Mouse (Mus musculus): ENCODE data around the gene Olfr1099.

The Olfr1099 gene

GRCm38 (mm10) chr2:86960593-86960992, at the start of gene Olfr1099:
Gene Olfr1099 (minus strand): TSS chr2:86960693.
- TF ChIP-seq GATA4 (IDR thresholded peaks at IDR 0.05; ENCODE audit: insufficient replicate concordance, low read length): no peak

GRCm38 (mm10) chr2:86998098-86998497, 37.6 kb upstream of the Olfr1099 start, which contains the start of gene Olfr1102:
Gene Olfr1102 (plus strand): TSS chr2:86998398.
- TF ChIP-seq GATA4 (IDR thresholded peaks at IDR 0.05; ENCODE audit: insufficient replicate concordance, low read length): no peak

GRCm38 (mm10) chr2:86991121-86991520, 30.6 kb upstream of the Olfr1099 start, which contains the start of gene Olfr1101:
Gene Olfr1101 (minus strand): TSS chr2:86991221.
- TF ChIP-seq GATA4 (IDR thresholded peaks at IDR 0.05; ENCODE audit: insufficient replicate concordance, low read length): no peak

- TF ChIP-seq GATA4 (IDR thresholded peaks at IDR 0.05; ENCODE audit: insufficient replicate concordance, low read length): no peak
Measured at GRCm38 (mm10) chr2:86979854-86980253, 19.4 kb upstream of the Olfr1099 start, which contains the start of gene Olfr1100. Gene Olfr1100 (minus strand): TSS chr2:86979954.

- TF ChIP-seq GATA4 (IDR thresholded peaks at IDR 0.05; ENCODE audit: insufficient replicate concordance, low read length): no peak
Measured at GRCm38 (mm10) chr2:86926557-86926956, 33.9 kb downstream of the Olfr1099 start.

- TF ChIP-seq GATA4 (IDR thresholded peaks at IDR 0.05; ENCODE audit: insufficient replicate concordance, low read length): no peak
Measured at GRCm38 (mm10) chr2:86924445-86924844, 36.0 kb downstream of the Olfr1099 start, which contains the start of gene Olfr1098. Gene Olfr1098 (minus strand): TSS chr2:86924545.

- no peak for TF ChIP-seq GATA4 (IDR thresholded peaks at IDR 0.05; ENCODE audit: insufficient replicate concordance, low read length)
Measured at GRCm38 (mm10) chr2:86905647-86906046, 54.8 kb downstream of the Olfr1099 start.

All from liver, adult (tissue).